Mouse (Mus musculus) embryonic facial prominence, embryonic 11.5 days (tissue): ENCODE data around the gene Tnfsfm13. TPM values are rescaled to one million over a fixed set of nuclear protein-coding genes. Genes with fewer than 3 reads are reported as not detected.
"Not testable (repeated sequence)": the region's sequence is repeated elsewhere in the genome, so short reads cannot be mapped to it uniquely, and the experiment has no call there.

ENCODE experiments used
- ATAC-seq: fragments of 200-750 bp; cut with Nextera tagmentation; replicated peaks from 2 replicates; pipeline ENCODE4 v1.8.0; 2017; ENCODE audit warnings: low read depth; ENCODE audit not compliant: insufficient number of reproducible peaks, low FRiP score, low TSS enrichment
- DNase-seq: peaks from one replicate; pipeline ENCODE4 v3.0.0-alpha.2; 2015; ENCODE audit warnings: low spot score
- H3K27ac ChIP-seq: fragments of 300-500 bp; sonication (generic); replicated peaks from 2 replicates; pipeline ENCODE4 v1.5.1; 2014; ENCODE audit warnings: mild to moderate bottlenecking, low read depth, low read length, control low read depth
- H3K27me3 ChIP-seq: fragments of 300-500 bp; sonication (generic); 2 replicates; pipeline ENCODE4 v1.6.1; 2014; ENCODE audit warnings: mild to moderate bottlenecking, low read length, moderate library complexity, mixed read lengths; ENCODE audit not compliant: control insufficient read depth, insufficient read depth
- H3K36me3 ChIP-seq: fragments of 300-500 bp; sonication (generic); replicated peaks from 2 replicates; pipeline ENCODE4 v1.6.1; 2014; ENCODE audit warnings: low read depth, mild to moderate bottlenecking, low read length, moderate library complexity, mixed read lengths; ENCODE audit not compliant: control insufficient read depth, insufficient read depth
- H3K4me1 ChIP-seq: fragments of 300-500 bp; sonication (generic); 2 replicates; pipeline ENCODE4 v1.6.1; 2014; ENCODE audit warnings: low read length, mixed read lengths; ENCODE audit not compliant: control insufficient read depth, insufficient read depth
- H3K4me2 ChIP-seq: fragments of 300-500 bp; sonication (generic); 2 replicates; pipeline ENCODE4 v1.6.1; 2014; ENCODE audit warnings: low read depth, mild to moderate bottlenecking, control low read depth, low read length, moderate library complexity
- H3K4me3 ChIP-seq: fragments of 300-500 bp; sonication (generic); 2 replicates; pipeline ENCODE4 v1.5.1; 2014; ENCODE audit warnings: low read depth, low read length, control low read depth
- H3K9ac ChIP-seq: fragments of 300-500 bp; sonication (generic); replicated peaks from 2 replicates; pipeline ENCODE4 v1.6.1; 2014; ENCODE audit warnings: mild to moderate bottlenecking, control low read depth, low read length
- H3K9me3 ChIP-seq: fragments of 300-500 bp; sonication (generic); replicated peaks from 2 replicates; pipeline ENCODE4 v1.6.1; 2016; ENCODE audit warnings: mild to moderate bottlenecking, low read length, inconsistent platforms, mixed read lengths; ENCODE audit not compliant: control insufficient read depth
- WGBS: fragments of 180-500 bp; shearing (Covaris S2); extraction: QIAGEN DNeasy Blood & Tissue Kit; methylation state at CpG from one replicate; pipeline ENCODE4 v1.1.7; 2014; 5-methylcytosine and 5-hydroxymethylcytosine counted together
- polyA plus RNA-seq: library from polyadenylated mRNA; unstranded; fragments of >200 nt; fragmentation: Nextera tagmentation; extraction: Ambion mirVana; gene quantifications from 2 replicates; pipeline ENCODE4 v1.2.1, GENCODE M21; 2014

The Tnfsfm13 gene
- 1.2 and 1.5 TPM in 2 replicates for polyA plus RNA-seq

DNA sequence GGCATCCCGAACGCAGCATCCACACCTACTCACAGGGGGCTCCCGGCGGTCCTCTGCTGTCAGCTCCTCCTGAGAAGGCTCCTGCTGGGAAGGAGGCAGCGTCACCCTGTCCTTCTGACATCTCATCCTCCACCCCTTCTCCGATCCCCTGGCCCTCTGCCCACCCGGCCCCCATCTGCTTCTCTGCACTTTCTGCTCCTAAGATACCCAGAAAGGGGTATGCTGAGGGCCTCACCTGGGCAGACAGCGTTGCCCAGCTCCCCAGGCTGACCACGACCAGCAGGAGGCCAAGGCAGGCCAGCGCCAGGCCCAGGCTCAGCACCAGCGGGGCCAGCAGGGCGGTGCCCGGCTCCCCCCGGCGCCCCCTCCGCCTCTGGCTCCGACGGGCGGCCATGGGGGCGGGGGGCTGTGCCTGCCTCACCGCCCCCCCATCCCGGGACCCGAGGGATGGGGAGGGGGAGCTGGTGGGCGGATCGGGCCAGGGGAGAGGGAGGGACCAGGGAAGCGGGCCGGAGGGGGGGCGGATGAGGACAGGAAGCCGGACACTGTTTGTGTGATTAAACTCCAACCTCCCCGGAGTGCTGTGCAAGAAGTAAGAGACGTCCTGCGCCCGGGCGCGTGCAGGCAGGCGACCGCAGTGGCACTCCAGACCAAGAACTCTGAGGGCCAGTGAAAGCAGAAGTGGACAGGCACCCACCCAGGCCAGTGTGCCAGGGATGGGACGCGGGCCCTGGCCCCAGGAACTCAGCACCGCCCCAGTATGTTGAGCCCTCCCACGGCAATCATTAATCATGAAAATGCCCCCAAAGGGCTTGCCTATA lies at the start of gene Tnfsfm13, which contains the start of gene Tnfsf12:
Gene Tnfsfm13 (minus strand): TSS at position 738 of the 821 bp plus-strand sequence.
Gene Tnfsf12 (minus strand): TSS at position 489 of the 821 bp plus-strand sequence.
- 1% methylated on average over 41 of the region's 41 CpGs for WGBS
- Histone ChIP-seq H3K9me3 (no peaks in the 10 kb centered on the region), H3K4me2 (peak within 1 kb of the TSS; percentile 96), H3K27ac (0 out of 2 replicates have a peak within 1 kb of the TSS, but pooled peaks have one; percentile 9), H3K4me1 (peaks cover 3% of the 10 kb centered on the region; the same call in 1 of the 2 replicates), H3K36me3 (no peaks in the 10 kb centered on the region), H3K4me3 (peak within 1 kb of the TSS; percentile 50), H3K9ac (peak within 1 kb of the TSS; percentile 84), H3K27me3 (no peaks in the 10 kb centered on the region)
- ATAC-seq, result peak; percentile 74
- DNase-seq, result peak; percentile 65

DNA sequence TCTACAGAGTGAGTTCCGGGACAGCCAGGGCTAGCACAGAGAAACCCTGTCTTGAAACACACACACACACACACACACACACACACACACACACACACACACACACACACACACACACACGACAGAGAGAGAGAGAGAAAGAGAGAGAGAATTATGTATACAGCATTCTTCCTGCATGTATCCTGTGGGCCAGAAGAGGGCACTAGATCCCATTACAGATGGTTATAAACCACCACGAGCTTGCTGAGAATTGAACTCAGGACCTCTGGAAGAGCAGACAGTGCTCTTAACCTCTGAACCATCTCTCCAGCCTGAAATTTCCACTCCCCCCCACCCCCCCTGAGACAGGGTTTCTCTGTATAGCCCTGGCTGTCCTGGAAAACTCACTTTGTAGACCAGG lies 35.5 kb upstream of the Tnfsfm13 start:
- H3K36me3 ChIP-seq, result peaks cover 24% of the 10 kb centered on the region
- H3K4me3 ChIP-seq, H3K9me3 ChIP-seq, H3K4me1 ChIP-seq, H3K27ac ChIP-seq, ATAC-seq, H3K27me3 ChIP-seq, H3K4me2 ChIP-seq, DNase-seq, H3K9ac ChIP-seq: not testable (repeated sequence)
- 81% methylated on average over 3 of the region's 3 CpGs for WGBS

DNA sequence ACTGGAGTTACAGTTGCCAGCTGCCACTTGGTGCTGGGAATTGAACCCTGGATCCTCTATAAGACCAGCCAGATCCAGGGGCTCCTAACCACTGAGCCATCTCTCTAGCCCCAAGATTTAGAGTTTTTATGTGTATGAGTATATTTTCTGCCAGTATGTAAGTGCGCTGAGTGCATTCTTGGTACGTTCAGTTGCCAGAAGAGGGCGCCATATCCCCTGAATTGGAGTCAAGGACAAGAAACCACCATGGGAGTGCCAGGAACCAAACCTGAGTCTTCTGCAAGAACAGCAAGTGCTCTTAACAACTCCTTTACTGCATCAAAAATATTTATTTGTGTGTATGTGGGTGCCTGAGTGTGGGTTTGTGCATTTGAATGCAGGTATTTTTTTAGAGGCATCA lies 33.2 kb upstream of the Tnfsfm13 start:
- Histone ChIP-seq H3K4me3 (no peak overlapping the region), H3K36me3 (peaks cover 2% of the 10 kb centered on the region), H3K27ac (no peak overlapping the region), H3K9ac (no peak overlapping the region), H3K4me1 (no peaks in the 10 kb centered on the region), H3K27me3 (no peaks in the 10 kb centered on the region), H3K4me2 (no peak overlapping the region), H3K9me3 (no peaks in the 10 kb centered on the region)
- WGBS, result 21% methylated on average over 3 of the region's 3 CpGs
- DNase-seq (peak; percentile 69), ATAC-seq (no peak)

DNA sequence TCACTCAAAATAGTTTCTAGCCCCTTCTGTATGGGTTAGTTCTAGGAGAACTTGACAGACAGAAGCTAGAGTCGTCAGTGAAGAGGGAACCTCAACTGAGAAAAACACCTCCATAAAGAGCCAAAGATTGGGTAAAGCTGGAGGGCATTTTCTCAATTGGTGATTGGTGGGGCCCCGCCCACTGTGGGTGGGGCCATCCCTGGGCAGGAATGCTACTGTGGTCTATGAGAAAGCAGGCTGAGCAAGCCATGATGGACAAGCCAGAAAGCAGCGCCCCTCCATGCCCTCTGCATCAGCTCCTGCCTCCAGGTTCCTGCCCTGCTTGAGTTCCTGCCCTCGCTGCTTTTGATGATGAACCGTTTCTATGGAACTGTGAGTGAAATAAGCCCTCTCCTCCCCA lies 30.1 kb upstream of the Tnfsfm13 start:
- Histone ChIP-seq H3K9ac (no peak overlapping the region), H3K4me1 (no peaks in the 10 kb centered on the region), H3K4me3 (no peak overlapping the region), H3K36me3 (no peaks in the 10 kb centered on the region), H3K27me3 (no peaks in the 10 kb centered on the region), H3K4me2 (no peak overlapping the region), H3K9me3 (no peaks in the 10 kb centered on the region), H3K27ac (no peak overlapping the region)
- ATAC-seq (no peak), DNase-seq (no peak)
- WGBS, result 46% methylated on average over 5 of the region's 5 CpGs

DNA sequence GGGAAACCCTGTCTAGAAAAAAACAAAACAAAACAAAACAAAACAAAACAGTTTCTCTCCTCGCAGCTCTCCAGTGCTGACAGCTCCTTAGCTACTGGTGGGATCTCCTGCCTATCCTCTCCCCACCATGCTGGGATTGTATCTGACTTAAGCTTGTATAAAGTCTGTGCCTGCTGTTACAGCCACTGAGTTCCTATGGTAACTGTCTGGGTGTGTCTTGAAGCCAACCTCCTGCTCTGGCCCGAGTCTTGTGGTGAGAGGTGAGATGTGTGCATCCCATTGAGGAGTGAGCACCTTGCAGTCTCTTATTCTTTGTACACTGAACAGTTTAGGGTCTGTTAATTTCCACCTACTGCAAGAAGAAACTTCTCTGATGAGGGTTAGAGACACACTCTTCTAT lies 27.2 kb upstream of the Tnfsfm13 start:
- ATAC-seq, result no peak
- H3K9me3 ChIP-seq, result no peaks in the 10 kb centered on the region
- H3K4me2 ChIP-seq, result no peak overlapping the region

DNA sequence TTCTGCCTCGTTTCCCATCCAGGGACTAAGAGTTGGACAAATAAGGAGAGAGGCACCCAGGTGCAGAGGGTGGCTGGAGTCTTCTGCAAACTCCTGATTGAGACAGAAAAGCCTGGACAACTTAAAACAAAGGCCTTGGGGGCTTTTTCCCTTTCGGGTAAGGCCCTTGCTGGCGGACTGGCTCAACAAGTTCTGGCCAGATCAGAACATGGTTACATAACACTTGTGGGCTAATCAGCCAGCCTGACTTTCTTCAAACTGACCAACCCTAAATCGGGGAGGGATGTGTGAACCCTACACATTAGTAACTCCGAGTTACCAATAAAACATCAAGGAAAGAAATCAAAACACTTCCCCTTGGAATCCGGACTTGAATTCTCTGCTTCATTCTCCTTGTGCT lies 25.0 kb upstream of the Tnfsfm13 start:
- H3K27ac ChIP-seq, result no peak overlapping the region
- no peak for ATAC-seq
- WGBS, result 78% methylated on average over 6 of the region's 6 CpGs
- H3K9me3 ChIP-seq, result no peaks in the 10 kb centered on the region
- no peaks in the 10 kb centered on the region for H3K27me3 ChIP-seq
- no peak overlapping the region for H3K4me2 ChIP-seq
- H3K4me1 ChIP-seq, result peaks cover 2% of the 10 kb centered on the region; the same call in 1 of the 2 replicates
- DNase-seq, result no peak
- H3K9ac ChIP-seq, result no peak overlapping the region
- no peak overlapping the region for H3K4me3 ChIP-seq
- no peaks in the 10 kb centered on the region for H3K36me3 ChIP-seq

More for the DNA sequence above, 27.2 kb upstream of the Tnfsfm13 start:
- WGBS, result 60% methylated on average over 2 of the region's 2 CpGs
- Histone ChIP-seq H3K4me1 (peaks cover 2% of the 10 kb centered on the region; the same call in 1 of the 2 replicates), H3K27me3 (no peaks in the 10 kb centered on the region), H3K36me3 (no peaks in the 10 kb centered on the region), H3K27ac (no peak overlapping the region), H3K9ac (no peak overlapping the region), H3K4me3 (no peak overlapping the region)
- no peak for DNase-seq

DNA sequence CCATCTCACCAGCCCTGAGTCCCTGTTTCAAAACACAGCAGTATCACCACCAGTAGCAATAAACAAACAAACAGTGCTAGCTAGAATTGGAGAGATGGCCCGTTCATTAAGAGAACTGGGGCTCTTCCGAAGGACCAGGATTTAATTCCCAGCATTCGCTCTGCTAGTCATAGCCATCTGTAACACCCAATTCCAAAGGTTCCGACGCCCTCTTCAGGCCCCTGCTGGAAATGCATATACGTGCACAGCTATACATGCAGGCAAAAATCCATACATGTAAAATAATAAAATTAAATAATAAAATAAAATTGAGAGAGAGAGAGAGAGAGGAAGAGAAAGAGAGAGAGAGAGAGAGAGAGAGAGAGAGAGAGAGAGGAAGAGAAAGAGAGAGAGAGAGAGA lies 23.5 kb upstream of the Tnfsfm13 start:
- peaks cover 2% of the 10 kb centered on the region; the same call in 1 of the 2 replicates for H3K4me1 ChIP-seq
- no peak overlapping the region for H3K9ac ChIP-seq
- no peak for ATAC-seq
- no peaks in the 10 kb centered on the region for H3K27me3 ChIP-seq
- no peaks in the 10 kb centered on the region for H3K9me3 ChIP-seq
- no peak for DNase-seq
- no peak overlapping the region for H3K4me3 ChIP-seq
- H3K27ac ChIP-seq, result no peak overlapping the region
- no peaks in the 10 kb centered on the region for H3K36me3 ChIP-seq
- 72% methylated on average over 6 of the region's 6 CpGs for WGBS
- H3K4me2 ChIP-seq, result no peak overlapping the region

DNA sequence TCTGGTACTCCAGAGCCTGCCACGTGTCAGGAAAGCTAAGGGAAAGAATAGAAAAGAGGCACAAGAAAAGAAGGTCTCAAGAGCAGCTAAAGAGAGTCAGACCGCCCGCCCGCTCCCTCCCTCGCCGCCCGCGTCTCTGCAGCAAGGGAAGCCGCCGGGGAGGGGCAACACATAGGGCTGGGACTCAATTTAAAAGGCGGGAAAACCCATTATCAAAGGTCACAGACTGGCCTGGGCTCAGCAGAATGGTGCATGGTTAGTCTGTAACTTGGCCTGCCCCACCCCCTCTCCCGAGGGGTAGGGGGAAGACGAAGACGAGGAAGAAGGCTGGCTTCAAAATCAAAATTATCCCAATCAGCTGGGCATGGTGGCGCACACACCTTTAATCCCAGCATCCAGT lies 22.8 kb upstream of the Tnfsfm13 start:
- Histone ChIP-seq H3K27me3 (no peaks in the 10 kb centered on the region), H3K4me1 (peaks cover 2% of the 10 kb centered on the region; the same call in 1 of the 2 replicates), H3K27ac (no peak overlapping the region), H3K4me3 (no peak overlapping the region), H3K4me2 (no peak overlapping the region), H3K36me3 (no peaks in the 10 kb centered on the region), H3K9me3 (no peaks in the 10 kb centered on the region), H3K9ac (no peak overlapping the region)
- 27% methylated on average over 15 of the region's 15 CpGs for WGBS
- ATAC-seq, result no peak
- peak; percentile 38 for DNase-seq
